Mouse (Mus musculus) retina, postnatal 7 days (tissue): ENCODE results near the gene Phf23.

ENCODE experiments used
- DNase-seq: peaks from one replicate; pipeline ENCODE4 v3.0.0-alpha.2; 2012; ENCODE audit warnings: low read depth, low spot score

The Phf23 gene

GRCm38 (mm10) chr11:69970775-69971174 lies 24.8 kb upstream of the Phf23 start:
- DNase-seq = no peak

DNA sequence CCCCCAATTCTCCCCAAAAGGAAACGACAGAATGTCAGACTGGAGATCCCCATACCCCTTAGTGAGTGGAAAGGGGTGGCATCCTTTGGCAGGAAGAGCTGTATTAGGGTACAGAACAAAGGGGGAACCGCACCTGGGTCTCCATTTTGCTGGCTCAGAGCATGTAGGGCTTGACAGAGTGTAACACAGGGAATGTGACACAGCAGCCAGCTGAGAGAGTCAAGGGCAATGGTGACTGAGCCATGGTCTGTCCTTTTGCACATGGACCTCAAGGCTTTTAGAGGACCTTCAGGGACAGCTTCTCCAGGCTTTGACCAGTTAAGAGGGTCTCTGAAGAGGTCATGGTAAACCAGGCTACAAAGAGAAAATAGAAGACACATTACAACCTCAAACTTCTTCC lies 20.7 kb upstream of the Phf23 start:
- DNase-seq = no peak

DNA sequence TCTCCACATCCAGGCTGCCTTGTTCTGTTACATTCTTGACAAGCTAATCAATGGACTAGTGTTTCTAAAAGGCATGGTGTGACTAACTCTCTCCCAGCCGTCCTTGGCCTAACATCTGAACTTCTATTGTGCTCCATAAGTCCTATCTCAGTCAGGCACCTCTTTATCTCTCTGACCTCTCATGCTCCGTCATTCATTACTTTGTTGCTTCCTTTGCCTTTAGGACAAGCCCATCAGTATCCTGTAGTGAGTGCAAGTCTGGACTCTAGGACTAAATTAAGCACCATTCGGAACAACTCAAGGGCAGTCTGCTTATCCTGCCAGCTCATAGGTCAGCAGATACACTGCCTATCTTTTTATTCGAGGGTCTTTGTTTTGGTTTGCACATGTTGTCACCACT lies 19.3 kb upstream of the Phf23 start:
- DNase-seq = no peak

GRCm38 (mm10) chr11:69979827-69980195 lies 15.8 kb upstream of the Phf23 start:
- DNase-seq = no peak

- DNase-seq = peak; percentile 98
These were observed 15.1 kb upstream of the Phf23 start for GRCm38 (mm10) chr11:69980196-69981140.

DNA sequence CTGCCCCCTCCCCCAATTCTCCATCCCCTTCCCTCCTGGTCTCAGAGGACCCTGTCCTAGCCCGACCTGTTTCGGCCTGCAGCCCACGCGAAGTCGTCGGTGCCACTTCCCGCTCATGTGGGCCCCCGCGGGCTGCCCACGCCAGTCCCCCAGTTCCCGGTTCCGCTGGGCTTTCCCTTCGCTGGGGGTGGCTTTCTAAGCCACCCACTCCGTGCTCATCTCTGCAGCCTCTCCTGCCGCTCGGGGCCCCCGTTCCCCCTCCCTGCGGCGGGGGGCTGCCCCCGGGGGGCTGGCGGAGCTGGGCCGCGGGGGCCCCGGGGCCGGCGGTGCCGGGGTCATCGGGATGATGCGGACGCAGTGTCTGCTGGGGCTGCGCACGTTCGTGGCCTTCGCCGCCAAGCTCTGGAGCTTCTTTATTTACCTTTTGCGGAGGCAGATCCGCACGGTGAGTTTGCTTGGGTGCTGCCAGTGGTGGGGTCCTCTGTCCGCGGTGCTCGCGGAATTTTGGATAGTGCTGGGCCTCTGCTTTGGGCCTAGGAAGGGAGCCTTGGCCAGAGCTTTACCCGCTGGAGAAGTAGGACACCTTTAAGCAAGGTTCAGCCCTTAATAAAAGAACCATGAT lies 14.3 kb upstream of the Phf23 start, which contains the start of gene Ctdnep1:
Ctdnep1 (plus strand) TSS at position 16 of the 622 bp plus-strand sequence.
- no peak for DNase-seq

DNA sequence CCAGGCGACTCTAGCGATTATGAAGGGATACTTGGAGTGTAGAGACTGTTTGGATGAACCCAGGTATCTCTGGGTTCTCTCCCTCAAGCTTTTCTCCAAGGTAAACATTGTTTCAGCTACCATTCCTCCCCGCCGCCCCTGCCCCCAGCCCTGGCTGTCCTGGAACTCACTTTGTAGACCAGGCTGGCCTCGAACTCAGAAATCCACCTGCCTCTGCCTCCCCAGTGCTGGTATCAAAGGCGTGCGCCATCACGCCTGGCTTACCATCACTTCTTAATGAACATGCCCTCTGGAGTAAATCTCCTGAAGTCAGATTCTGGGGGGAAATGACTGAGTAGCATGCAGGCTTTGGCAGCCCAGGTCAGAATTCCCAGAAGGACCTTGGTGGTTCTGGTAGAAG lies 13.4 kb upstream of the Phf23 start, which contains the start of gene Elp5:
Elp5 (minus strand) TSS at position 293 of the 400 bp plus-strand sequence.
- DNase-seq = no peak

- DNase-seq = no peak
These were observed 12.7 kb upstream of the Phf23 start for GRCm38 (mm10) chr11:69982877-69983276.

GRCm38 (mm10) chr11:69983377-69983776 lies 12.2 kb upstream of the Phf23 start:
- DNase-seq = no peak

DNA sequence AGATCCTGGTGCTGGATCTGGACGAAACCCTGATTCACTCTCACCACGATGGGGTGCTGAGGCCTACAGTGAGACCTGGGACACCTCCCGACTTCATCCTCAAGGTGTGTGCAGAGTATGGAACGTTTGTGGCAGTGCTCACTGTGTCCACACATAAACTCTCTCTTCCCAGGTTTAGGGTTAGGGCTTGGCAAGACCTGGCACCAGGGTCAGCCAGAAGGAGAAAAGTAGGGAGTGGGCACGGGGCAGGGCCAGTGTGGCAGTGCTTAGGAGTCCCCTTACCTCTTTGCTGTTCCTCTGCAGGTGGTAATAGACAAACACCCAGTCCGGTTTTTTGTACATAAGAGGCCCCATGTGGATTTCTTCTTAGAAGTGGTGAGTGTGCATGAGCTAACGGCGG lies 11.1 kb upstream of the Phf23 start:
- DNase-seq = no peak

GRCm38 (mm10) chr11:69989949-69990348 lies 5.6 kb upstream of the Phf23 start:
- no peak for DNase-seq

GRCm38 (mm10) chr11:69990850-69991691 lies 4.5 kb upstream of the Phf23 start, which contains the start of gene Gabarap:
TSS of gene Gabarap (plus strand) at chr11:69991143.
- DNase-seq = peak; percentile 86

DNA sequence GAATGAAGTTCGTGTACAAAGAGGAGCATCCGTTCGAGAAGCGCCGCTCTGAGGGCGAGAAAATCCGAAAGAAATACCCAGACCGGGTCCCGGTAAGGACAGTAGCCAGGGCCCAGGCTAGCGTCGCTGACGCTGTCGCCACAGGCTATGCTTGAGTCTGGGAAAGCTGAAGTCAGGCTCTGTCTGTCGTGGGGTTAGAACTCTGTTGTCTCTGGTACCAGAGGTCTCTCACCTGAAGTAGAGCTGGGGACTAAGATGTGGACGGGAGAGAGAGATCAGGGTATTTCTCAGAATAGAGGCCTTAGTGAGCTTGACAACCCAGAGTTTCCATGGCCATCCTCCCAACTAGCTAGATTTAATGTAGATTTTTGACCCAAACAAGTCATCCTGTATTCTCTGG lies 3.9 kb upstream of the Phf23 start:
- DNase-seq = no peak

GRCm38 (mm10) chr11:69992396-69992795 lies 3.2 kb upstream of the Phf23 start:
- DNase-seq = no peak

- DNase-seq = no peak
These were observed 2.6 kb upstream of the Phf23 start for GRCm38 (mm10) chr11:69992932-69993331.

DNA sequence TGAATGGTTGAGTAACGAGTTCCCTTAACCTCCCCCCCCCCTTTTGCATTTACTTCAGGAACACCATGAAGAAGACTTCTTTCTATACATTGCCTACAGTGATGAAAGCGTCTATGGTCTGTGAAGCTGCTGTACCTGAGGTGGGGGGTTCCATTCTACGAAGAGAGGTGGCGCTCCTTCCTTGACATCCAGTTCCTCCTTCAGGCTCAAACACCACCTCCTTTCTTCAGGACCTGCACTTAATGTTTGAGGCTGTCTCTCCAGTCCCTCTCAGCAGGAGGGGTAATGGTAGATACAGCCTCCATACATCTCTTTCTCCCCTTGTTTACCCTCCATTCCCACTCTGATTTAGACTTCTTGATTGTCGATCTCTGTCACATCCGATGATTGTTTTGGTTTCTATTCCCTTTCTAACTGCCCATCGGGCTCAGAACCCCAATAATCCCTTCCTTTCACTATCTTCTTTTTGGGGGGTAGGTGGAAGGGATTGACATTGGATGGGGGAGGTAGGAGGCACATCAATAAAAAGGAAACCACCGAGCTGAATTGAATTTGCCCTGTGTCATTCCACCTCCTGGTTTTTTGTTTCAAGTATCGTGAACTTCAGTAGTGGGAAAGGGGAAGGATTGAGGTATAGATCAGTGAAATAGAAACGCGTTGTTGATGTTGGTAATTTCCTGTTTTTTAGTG lies 1.0 kb upstream of the Phf23 start:
- DNase-seq = no peak

GRCm38 (mm10) chr11:69996161-69997061 lies 834 bp downstream of the Phf23 start:
- DNase-seq = no peak

GRCm38 (mm10) chr11:69997070-69997509 lies 1.5 kb downstream of the Phf23 start:
- DNase-seq = peak; percentile 69

- no peak for DNase-seq
These were observed 3.3 kb downstream of the Phf23 start for GRCm38 (mm10) chr11:69998567-69999491.
